Mouse (Mus musculus) liver, adult 2 months (tissue): ENCODE data around the gene Gm13723. TPM values are rescaled to one million over a fixed set of nuclear protein-coding genes. Genes with fewer than 3 reads are reported as not detected.

Experiments
- DNase-seq: peaks from one replicate; pipeline ENCODE4 v3.0.0-alpha.2; 2011; ENCODE audit warnings: low read depth, low spot score; ENCODE audit errors: extremely low read depth
- H3K27ac ChIP-seq: fragments of 200-500 bp; replicated peaks from 2 replicates; pipeline ENCODE4 v1.5.1; 2012; ENCODE audit warnings: low read depth, mild to moderate bottlenecking, control low read depth, inconsistent platforms, low read length; ENCODE audit not compliant: insufficient read depth
- H3K27me3 ChIP-seq: fragments of 200-500 bp; 2 replicates; pipeline ENCODE4 v1.6.1; 2012; ENCODE audit warnings: mild to moderate bottlenecking, moderate library complexity, low read length, inconsistent platforms; ENCODE audit not compliant: control insufficient read depth, insufficient read depth
- H3K36me3 ChIP-seq: fragments of 200-500 bp; 2 replicates; pipeline ENCODE4 v1.6.1; 2012; ENCODE audit warnings: low read length, inconsistent platforms; ENCODE audit not compliant: control insufficient read depth, insufficient read depth
- H3K4me1 ChIP-seq: fragments of 200-500 bp; 2 replicates; pipeline ENCODE4 v1.6.1; 2011; ENCODE audit warnings: low read length; ENCODE audit not compliant: control insufficient read depth, insufficient read depth
- H3K4me3 ChIP-seq: fragments of 200-500 bp; 2 replicates; pipeline ENCODE4 v1.5.1; 2011; ENCODE audit warnings: low read depth, mild to moderate bottlenecking, control low read depth, low read length, moderate library complexity; ENCODE audit not compliant: insufficient read depth
- H3K79me2 ChIP-seq: fragments of 200-500 bp; 2 replicates; pipeline ENCODE4 v1.6.1; 2012; ENCODE audit warnings: inconsistent platforms, mild to moderate bottlenecking, low read length, moderate library complexity; ENCODE audit not compliant: control insufficient read depth, insufficient read depth
- H3K9ac ChIP-seq: fragments of 200-500 bp; 2 replicates; pipeline ENCODE4 v1.6.1; 2012; ENCODE audit warnings: low read depth, mild to moderate bottlenecking, control low read depth, inconsistent platforms, low read length
- CTCF ChIP-seq: fragments of 200-500 bp; IDR thresholded peaks from 2 replicates; pipeline ENCODE4 v1.5.1; 2011; ENCODE audit warnings: low read depth, low read length, control low read depth
- POLR2A ChIP-seq: fragments of 200-500 bp; IDR thresholded peaks from 2 replicates; pipeline ENCODE4 v1.6.1; 2011; ENCODE audit warnings: low read length, control low read depth; ENCODE audit not compliant: insufficient read depth; ENCODE audit errors: extremely low read depth
- WGBS: fragments of 180-500 bp; shearing (Covaris S2); methylation state at CpG from one replicate; pipeline ENCODE4 v1.1.7; 2018; 5-methylcytosine and 5-hydroxymethylcytosine counted together
- polyA plus RNA-seq: library from polyadenylated mRNA; depleted of rRNA; stranded (reverse); fragments of >200 nt; gene quantifications from 2 replicates; pipeline ENCODE4 v1.2.3, GENCODE M21; 2012; rRNA removed
- total RNA-seq: library from RNA; depleted of rRNA; stranded (reverse); fragments of >200 nt; gene quantifications from 2 replicates; pipeline ENCODE4 v1.2.3, GENCODE M21; 2014; rRNA removed

Gm13723 gene
- total RNA-seq: not detected in 2 replicates
- polyA plus RNA-seq: not detected in 2 replicates

GRCm38 (mm10) chr2:86874702-86875101 lies at the start of gene Gm13723:
TSS of gene Gm13723 (minus strand) at chr2:86874802.
- Histone ChIP-seq H3K79me2 (no peaks in the 10 kb centered on the region), H3K4me1 (no peaks in the 10 kb centered on the region), H3K4me3 (no peak within 1 kb of the TSS), H3K27ac (no peak within 1 kb of the TSS), H3K9ac (no peak within 1 kb of the TSS), H3K36me3 (no peaks in the 10 kb centered on the region), H3K27me3 (no peaks in the 10 kb centered on the region)
- no peak for TF ChIP-seq CTCF
- TF ChIP-seq POLR2A: no peak
- WGBS: 49% methylated on average over 1 of the region's 1 CpGs
- no peak for DNase-seq

GRCm38 (mm10) chr2:86905647-86906046 lies 31.0 kb upstream of the Gm13723 start:
- no peak overlapping the region for H3K9ac ChIP-seq
- H3K27me3 ChIP-seq: no peaks in the 10 kb centered on the region
- TF ChIP-seq POLR2A (no peak), CTCF (no peak)
- no peak overlapping the region for H3K4me3 ChIP-seq
- H3K27ac ChIP-seq: no peak overlapping the region
- WGBS: 72% methylated on average over 2 of the region's 2 CpGs
- H3K36me3 ChIP-seq: no peaks in the 10 kb centered on the region
- no peak for DNase-seq
- H3K4me1 ChIP-seq: no peaks in the 10 kb centered on the region
- H3K79me2 ChIP-seq: no peaks in the 10 kb centered on the region

- H3K4me1 ChIP-seq: no peaks in the 10 kb centered on the region
- H3K36me3 ChIP-seq: no peaks in the 10 kb centered on the region
- 84% methylated on average over 1 of the region's 1 CpGs for WGBS
- H3K9ac ChIP-seq: no peak within 1 kb of the TSS
- no peak within 1 kb of the TSS for H3K27ac ChIP-seq
- no peaks in the 10 kb centered on the region for H3K27me3 ChIP-seq
- DNase-seq: no peak
- H3K79me2 ChIP-seq: no peaks in the 10 kb centered on the region
- no peak within 1 kb of the TSS for H3K4me3 ChIP-seq
- TF ChIP-seq POLR2A (no peak), CTCF (no peak)
These were observed 17.5 kb upstream of the Gm13723 start, which contains the start of gene Olfr1097 for GRCm38 (mm10) chr2:86892116-86892515. TSS of gene Olfr1097 (minus strand) at chr2:86892216.

- DNase-seq: no peak
- Histone ChIP-seq H3K4me1 (no peaks in the 10 kb centered on the region), H3K79me2 (no peaks in the 10 kb centered on the region), H3K27me3 (no peaks in the 10 kb centered on the region), H3K27ac (no peak within 1 kb of the TSS), H3K36me3 (no peaks in the 10 kb centered on the region), H3K4me3 (no peak within 1 kb of the TSS), H3K9ac (no peak within 1 kb of the TSS)
- TF ChIP-seq POLR2A (no peak), CTCF (no peak)
- 80% methylated on average over 3 of the region's 3 CpGs for WGBS
These were observed 23.0 kb downstream of the Gm13723 start, which contains the start of gene Olfr1095 for GRCm38 (mm10) chr2:86851596-86851995. TSS of gene Olfr1095 (minus strand) at chr2:86851696.

- TF ChIP-seq CTCF (no peak), POLR2A (no peak)
- no peaks in the 10 kb centered on the region for H3K36me3 ChIP-seq
These were observed 50.2 kb downstream of the Gm13723 start, which contains the start of gene Olfr1094 for GRCm38 (mm10) chr2:86824363-86824762. TSS of gene Olfr1094 (plus strand) at chr2:86824663.

More at GRCm38 (mm10) chr2:86824363-86824762, 50.2 kb downstream of the Gm13723 start, which contains the start of gene Olfr1094:
- no peak within 1 kb of the TSS for H3K4me3 ChIP-seq
- no peak for DNase-seq
- H3K4me1 ChIP-seq: no peaks in the 10 kb centered on the region
- no peaks in the 10 kb centered on the region for H3K79me2 ChIP-seq
- no peak within 1 kb of the TSS for H3K9ac ChIP-seq
- H3K27me3 ChIP-seq: no peaks in the 10 kb centered on the region
- H3K27ac ChIP-seq: no peak within 1 kb of the TSS

Other genes starting within 250 kb of the Gm13723 start
- gene Olfr1084, start 235.1 kb downstream of the Gm13723 start, total RNA-seq: not detected in 2 replicates
- gene Olfr1084, start 235.1 kb downstream of the Gm13723 start, polyA plus RNA-seq: not detected in 2 replicates
- not detected in 2 replicates for gene Olfr1085, start 212.8 kb downstream of the Gm13723 start, total RNA-seq
- not detected in 2 replicates for gene Olfr1085, start 212.8 kb downstream of the Gm13723 start, polyA plus RNA-seq
- gene Olfr1086, start 194.7 kb downstream of the Gm13723 start, total RNA-seq: not detected in 2 replicates
- not detected in 2 replicates for gene Olfr1086, start 194.7 kb downstream of the Gm13723 start, polyA plus RNA-seq
- gene Olfr1087, start 176.4 kb downstream of the Gm13723 start, total RNA-seq: not detected in 2 replicates
- not detected in 2 replicates for gene Olfr1087, start 176.4 kb downstream of the Gm13723 start, polyA plus RNA-seq
- gene Olfr1089, start 141.1 kb downstream of the Gm13723 start, total RNA-seq: not detected in 2 replicates
- not detected in 2 replicates for gene Olfr1089, start 141.1 kb downstream of the Gm13723 start, polyA plus RNA-seq
- not detected in 2 replicates for gene Olfr1090, start 115.8 kb downstream of the Gm13723 start, total RNA-seq
- gene Olfr1090, start 115.8 kb downstream of the Gm13723 start, polyA plus RNA-seq: not detected in 2 replicates
- gene Olfr1093, start 92.3 kb downstream of the Gm13723 start, total RNA-seq: not detected in 2 replicates
- gene Olfr1093, start 92.3 kb downstream of the Gm13723 start, polyA plus RNA-seq: not detected in 2 replicates
- not detected in 2 replicates for gene Olfr141, start 64.8 kb downstream of the Gm13723 start, total RNA-seq
- not detected in 2 replicates for gene Olfr141, start 64.8 kb downstream of the Gm13723 start, polyA plus RNA-seq
- gene Olfr1094, start 50.1 kb downstream of the Gm13723 start, total RNA-seq: not detected in 2 replicates
- gene Olfr1094, start 50.1 kb downstream of the Gm13723 start, polyA plus RNA-seq: not detected in 2 replicates
- not detected in 2 replicates for gene Olfr1095, start 23.1 kb downstream of the Gm13723 start, total RNA-seq
- gene Olfr1095, start 23.1 kb downstream of the Gm13723 start, polyA plus RNA-seq: not detected in 2 replicates
- gene Olfr1097, start 17.4 kb upstream of the Gm13723 start, total RNA-seq: not detected in 2 replicates
- gene Olfr1097, start 17.4 kb upstream of the Gm13723 start, polyA plus RNA-seq: not detected in 2 replicates
- gene Olfr1098, start 49.7 kb upstream of the Gm13723 start, total RNA-seq: not detected in 2 replicates
- not detected in 2 replicates for gene Olfr1098, start 49.7 kb upstream of the Gm13723 start, polyA plus RNA-seq
- gene Olfr1099, start 85.9 kb upstream of the Gm13723 start, total RNA-seq: not detected in 2 replicates
- not detected in 2 replicates for gene Olfr1099, start 85.9 kb upstream of the Gm13723 start, polyA plus RNA-seq
- gene Olfr1100, start 105.2 kb upstream of the Gm13723 start, total RNA-seq: not detected in 2 replicates
- not detected in 2 replicates for gene Olfr1100, start 105.2 kb upstream of the Gm13723 start, polyA plus RNA-seq
- not detected in 2 replicates for gene Olfr1101, start 116.4 kb upstream of the Gm13723 start, total RNA-seq
- gene Olfr1101, start 116.4 kb upstream of the Gm13723 start, polyA plus RNA-seq: not detected in 2 replicates
- gene Olfr1102, start 123.6 kb upstream of the Gm13723 start, total RNA-seq: not detected in 2 replicates
- gene Olfr1102, start 123.6 kb upstream of the Gm13723 start, polyA plus RNA-seq: not detected in 2 replicates
- gene Olfr1104, start 152.3 kb upstream of the Gm13723 start, total RNA-seq: not detected in 2 replicates
- not detected in 2 replicates for gene Olfr1104, start 152.3 kb upstream of the Gm13723 start, polyA plus RNA-seq
- not detected in 2 replicates for gene Olfr1105, start 161.7 kb upstream of the Gm13723 start, total RNA-seq
- not detected in 2 replicates for gene Olfr1105, start 161.7 kb upstream of the Gm13723 start, polyA plus RNA-seq
- not detected in 2 replicates for gene Olfr1106, start 177.5 kb upstream of the Gm13723 start, total RNA-seq
- gene Olfr1106, start 177.5 kb upstream of the Gm13723 start, polyA plus RNA-seq: not detected in 2 replicates
- not detected in 2 replicates for gene Olfr1107, start 201.0 kb upstream of the Gm13723 start, total RNA-seq
- gene Olfr1107, start 201.0 kb upstream of the Gm13723 start, polyA plus RNA-seq: not detected in 2 replicates
- gene Olfr1109, start 221.2 kb upstream of the Gm13723 start, total RNA-seq: not detected in 2 replicates
- not detected in 2 replicates for gene Olfr1109, start 221.2 kb upstream of the Gm13723 start, polyA plus RNA-seq
- gene Olfr259, start 239.8 kb upstream of the Gm13723 start, total RNA-seq: not detected in 2 replicates
- gene Olfr259, start 239.8 kb upstream of the Gm13723 start, polyA plus RNA-seq: not detected in 2 replicates